Mouse (Mus musculus): ENCODE results near the gene Gjb4. TPM values are rescaled to one million over a fixed set of nuclear protein-coding genes. Genes with fewer than 3 reads are reported as not detected.

Gjb4 gene
- total and polyA plus RNA-seq, 2 experiments from 2014 or later, result not detected

DNA sequence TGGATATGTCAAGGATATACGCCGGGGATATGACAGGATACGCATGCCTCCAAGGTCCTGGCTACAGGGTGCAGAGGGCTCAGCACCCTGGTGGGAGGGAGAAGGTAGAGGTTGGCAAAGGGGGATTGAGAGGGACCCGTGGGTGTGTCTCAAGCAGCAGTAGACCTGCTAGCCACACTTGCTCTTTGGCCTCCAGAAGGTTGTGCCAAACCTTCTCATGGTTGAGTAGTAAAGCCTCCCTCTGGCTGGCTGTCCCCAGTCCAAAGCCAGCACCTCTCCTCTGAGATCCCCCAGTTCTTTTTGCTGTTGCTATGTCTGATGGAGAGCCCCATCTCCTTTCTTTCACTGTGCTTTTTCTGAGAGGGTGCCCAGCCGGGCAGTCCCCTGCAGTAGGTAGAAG, 28.6 kb downstream of the Gjb4 start:
- H3K9me3 ChIP-seq (ENCODE audit: low read length), result no peaks in the 10 kb centered on the region
- H3K4me2 ChIP-seq (ENCODE audit: low read depth, low read length), result no peak overlapping the region
- no peak overlapping the region for H3K4me3 ChIP-seq (ENCODE audit: low read length)
- ATAC-seq (no peak), DNase-seq (ENCODE audit: low spot score) (no peak)
- H3K27ac ChIP-seq, result no peak overlapping the region
- H3K36me3 ChIP-seq (ENCODE audit: insufficient read depth, low read length), result no peaks in the 10 kb centered on the region
- WGBS, result 90% methylated on average over 5 of the region's 5 CpGs
- no peak for TF ChIP-seq CTCF (IDR thresholded peaks at IDR 0.05; ENCODE audit: low read depth)
- H3K9ac ChIP-seq (replicated peaks; ENCODE audit: low read length), result no peak overlapping the region
- 0 out of 2 replicates have a peak, but pooled peaks cover 5% of the 10 kb centered on the region for H3K27me3 ChIP-seq (ENCODE audit: insufficient read depth, low read length)
- H3K4me1 ChIP-seq (ENCODE audit: insufficient read depth, low read length), result no peaks in the 10 kb centered on the region

DNA sequence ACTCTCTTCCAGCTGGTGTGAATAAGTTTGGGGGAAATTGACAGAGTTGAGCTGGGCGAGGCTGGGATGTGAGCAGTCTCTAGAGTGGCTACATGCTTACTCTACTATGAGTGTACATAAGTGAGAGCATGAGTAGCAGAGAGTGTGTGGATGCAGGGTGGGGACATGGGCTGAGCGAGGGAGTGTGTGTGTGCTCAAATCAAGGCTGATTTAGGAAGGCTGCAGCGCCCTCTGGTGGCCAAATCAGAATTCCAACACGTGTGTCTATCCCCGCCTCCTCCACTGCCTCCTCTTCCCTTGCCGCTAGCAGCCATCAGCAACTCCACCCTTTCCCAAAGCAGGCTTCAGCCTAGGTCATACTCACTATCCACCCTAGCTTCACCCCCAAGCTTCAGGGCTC, 29.1 kb downstream of the Gjb4 start:
- peak; percentile 85 for ATAC-seq
- H3K27ac ChIP-seq, result no peak overlapping the region
- H3K9me3 ChIP-seq (ENCODE audit: low read length), result no peaks in the 10 kb centered on the region
- H3K36me3 ChIP-seq (ENCODE audit: insufficient read depth, low read length), result no peaks in the 10 kb centered on the region
- TF ChIP-seq CTCF (IDR thresholded peaks at IDR 0.05; ENCODE audit: low read depth), result peak; percentile 98
- peak; percentile 96 for DNase-seq (ENCODE audit: low spot score)
- no peak overlapping the region for H3K4me2 ChIP-seq (ENCODE audit: low read depth, low read length)
- WGBS, result 10% methylated on average over 6 of the region's 6 CpGs
- no peak overlapping the region for H3K9ac ChIP-seq (replicated peaks; ENCODE audit: low read length)
- no peak overlapping the region for H3K4me3 ChIP-seq (ENCODE audit: low read length)
- H3K27me3 ChIP-seq (ENCODE audit: insufficient read depth, low read length), result no peaks in the 10 kb centered on the region
- no peaks in the 10 kb centered on the region for H3K4me1 ChIP-seq (ENCODE audit: insufficient read depth, low read length)

DNA sequence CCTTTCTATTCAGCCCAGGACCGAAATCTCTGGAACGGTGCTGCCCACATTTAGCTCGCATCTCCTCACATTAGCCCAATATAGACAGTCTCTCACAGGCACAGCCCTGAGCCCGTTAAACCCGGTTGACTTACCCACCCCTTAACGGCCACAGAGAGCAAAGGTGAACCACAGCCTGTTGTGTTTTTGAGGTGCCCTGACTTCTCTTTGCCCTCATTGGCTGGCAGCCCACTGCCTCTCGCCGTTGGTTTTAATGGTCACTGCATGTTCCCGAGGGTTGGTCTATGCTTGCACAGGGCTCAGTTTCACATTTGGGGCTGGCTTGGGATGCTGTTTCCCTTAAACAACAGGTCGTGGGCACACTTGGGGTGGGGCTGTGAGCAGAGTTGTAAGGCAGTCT, 29.6 kb downstream of the Gjb4 start:
- H3K9me3 ChIP-seq (ENCODE audit: low read length), result no peaks in the 10 kb centered on the region
- no peak overlapping the region for H3K4me2 ChIP-seq (ENCODE audit: low read depth, low read length)
- no peak for TF ChIP-seq CTCF (IDR thresholded peaks at IDR 0.05; ENCODE audit: low read depth)
- DNase-seq (ENCODE audit: low spot score) (no peak), ATAC-seq (no peak)
- no peaks in the 10 kb centered on the region for H3K27me3 ChIP-seq (ENCODE audit: insufficient read depth, low read length)
- whole genome bisulfite sequencing, result 75% methylated on average over 10 of the region's 10 CpGs
- no peak overlapping the region for H3K27ac ChIP-seq
- H3K4me3 ChIP-seq (ENCODE audit: low read length), result no peak overlapping the region
- no peak overlapping the region for H3K9ac ChIP-seq (replicated peaks; ENCODE audit: low read length)
- no peaks in the 10 kb centered on the region for H3K4me1 ChIP-seq (ENCODE audit: insufficient read depth, low read length)
- H3K36me3 ChIP-seq (ENCODE audit: insufficient read depth, low read length), result no peaks in the 10 kb centered on the region

DNA sequence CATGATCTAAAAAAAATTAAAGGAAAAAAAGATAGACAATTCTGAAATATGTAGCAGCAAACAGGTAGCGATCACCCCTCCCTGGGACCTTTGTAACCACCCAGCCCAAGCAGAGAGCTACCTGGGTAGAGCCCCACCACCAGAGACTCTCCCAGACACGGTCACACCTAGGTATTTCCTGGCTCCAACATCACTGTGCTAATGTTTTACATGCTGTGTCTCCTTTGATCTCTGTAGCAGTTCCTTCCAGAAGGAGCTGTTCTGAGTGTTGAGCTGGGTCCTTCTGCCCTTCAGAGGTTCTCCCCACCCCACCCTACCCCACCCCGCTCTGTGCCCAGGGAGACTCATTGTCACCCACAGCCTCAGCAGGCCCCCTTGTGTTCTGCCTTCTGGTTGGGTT, 30.2 kb downstream of the Gjb4 start:
- no peak for TF ChIP-seq CTCF (IDR thresholded peaks at IDR 0.05; ENCODE audit: low read depth)

DNA sequence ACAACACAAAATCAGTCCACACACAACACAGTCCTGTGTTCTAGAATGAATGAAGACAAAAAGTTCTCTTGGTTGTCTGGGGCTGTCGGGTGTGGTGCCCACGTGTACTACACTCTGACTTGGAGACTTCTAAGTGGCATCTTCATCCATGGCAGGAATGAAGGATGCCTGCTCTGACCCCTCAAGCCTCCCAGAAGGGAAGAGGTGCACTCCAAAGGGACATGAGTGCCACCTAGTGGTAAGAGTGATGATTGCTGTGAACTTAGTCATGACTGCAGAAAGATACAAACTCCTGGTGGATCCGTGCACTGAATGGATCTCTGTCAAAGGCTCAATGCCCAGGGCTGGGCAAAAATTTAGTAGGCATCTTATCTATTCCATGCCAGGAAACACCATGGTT, 34.3 kb downstream of the Gjb4 start:
- TF ChIP-seq CTCF (IDR thresholded peaks at IDR 0.05; ENCODE audit: low read depth), result peak; percentile 96
- Histone ChIP-seq H3K9ac (replicated peaks; ENCODE audit: low read length) (no peak overlapping the region), H3K27ac (no peak overlapping the region), H3K36me3 (ENCODE audit: insufficient read depth, low read length) (no peaks in the 10 kb centered on the region), H3K4me1 (ENCODE audit: insufficient read depth, low read length) (no peaks in the 10 kb centered on the region), H3K4me2 (ENCODE audit: low read depth, low read length) (no peak overlapping the region), H3K27me3 (ENCODE audit: insufficient read depth, low read length) (no peaks in the 10 kb centered on the region), H3K9me3 (ENCODE audit: low read length) (no peaks in the 10 kb centered on the region), H3K4me3 (ENCODE audit: low read length) (no peak overlapping the region)
- WGBS, result 5% methylated on average over 3 of the region's 3 CpGs
- ATAC-seq, result peak; percentile 66
- peak; percentile 89 for DNase-seq (ENCODE audit: low spot score)

More for the DNA sequence above, 30.2 kb downstream of the Gjb4 start:
- Histone ChIP-seq H3K9ac (replicated peaks; ENCODE audit: low read length) (no peak overlapping the region), H3K4me2 (ENCODE audit: low read depth, low read length) (no peak overlapping the region), H3K4me3 (ENCODE audit: low read length) (no peak overlapping the region), H3K27me3 (ENCODE audit: insufficient read depth, low read length) (no peaks in the 10 kb centered on the region), H3K9me3 (ENCODE audit: low read length) (no peaks in the 10 kb centered on the region), H3K27ac (no peak overlapping the region), H3K36me3 (ENCODE audit: insufficient read depth, low read length) (no peaks in the 10 kb centered on the region), H3K4me1 (ENCODE audit: insufficient read depth, low read length) (no peaks in the 10 kb centered on the region)
- WGBS, result 93% methylated on average over 3 of the region's 3 CpGs
- no peak for ATAC-seq
- no peak for DNase-seq (ENCODE audit: low spot score)

DNA sequence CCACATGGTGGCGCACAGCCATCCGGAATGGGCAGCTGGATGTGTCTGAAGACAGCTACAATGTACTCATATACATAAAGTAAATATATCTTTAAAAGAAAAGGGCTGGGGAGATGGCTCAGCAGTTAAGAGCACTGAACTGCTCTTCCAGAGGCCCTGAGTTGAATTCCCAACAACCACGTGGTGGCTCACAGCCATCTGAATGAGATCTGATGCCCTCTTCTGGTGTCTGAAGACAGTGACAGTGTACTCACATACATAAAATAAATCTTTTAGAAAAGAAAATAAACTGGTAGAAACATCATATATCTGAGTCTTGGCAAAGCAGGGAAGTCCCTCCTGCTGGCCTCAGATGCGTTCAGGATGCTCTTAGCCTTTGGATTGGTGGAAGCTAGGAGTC, 36.7 kb downstream of the Gjb4 start:
- peak; percentile 47 for DNase-seq (ENCODE audit: low spot score)

DNA sequence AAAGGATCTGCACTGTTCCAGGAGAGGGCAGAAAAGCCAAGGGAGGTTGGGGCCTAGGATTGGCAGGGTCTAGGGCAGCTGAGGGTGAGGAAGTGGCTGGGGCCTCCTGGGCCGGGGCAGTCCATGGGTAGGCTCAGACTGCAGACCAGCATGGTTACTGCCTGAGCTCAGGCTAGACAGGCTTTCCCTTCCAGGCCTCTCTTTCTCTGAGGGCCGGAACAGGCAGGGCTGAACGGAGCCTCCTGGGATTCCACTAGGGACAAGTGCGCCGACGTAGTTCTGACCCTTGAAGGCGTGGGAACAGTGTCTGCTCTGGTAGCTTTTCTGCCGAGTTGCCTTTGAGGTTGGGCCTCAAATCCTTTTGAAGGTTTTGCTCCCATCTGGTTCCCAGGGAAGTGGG, 38.1 kb downstream of the Gjb4 start:
- 89% methylated on average over 8 of the region's 8 CpGs for WGBS
- no peak for ATAC-seq
- Histone ChIP-seq H3K36me3 (ENCODE audit: insufficient read depth, low read length) (no peaks in the 10 kb centered on the region), H3K4me2 (ENCODE audit: low read depth, low read length) (no peak overlapping the region), H3K9ac (replicated peaks; ENCODE audit: low read length) (no peak overlapping the region), H3K27ac (no peak overlapping the region), H3K4me1 (ENCODE audit: insufficient read depth, low read length) (no peaks in the 10 kb centered on the region), H3K9me3 (ENCODE audit: low read length) (no peaks in the 10 kb centered on the region), H3K4me3 (ENCODE audit: low read length) (no peak overlapping the region), H3K27me3 (ENCODE audit: insufficient read depth, low read length) (no peaks in the 10 kb centered on the region)
- no peak for TF ChIP-seq CTCF (IDR thresholded peaks at IDR 0.05; ENCODE audit: low read depth)
- DNase-seq (ENCODE audit: low spot score), result no peak

More for the DNA sequence above, 36.7 kb downstream of the Gjb4 start:
- WGBS, result 57% methylated on average over 4 of the region's 4 CpGs
- Histone ChIP-seq H3K9me3 (ENCODE audit: low read length) (no peaks in the 10 kb centered on the region), H3K4me1 (ENCODE audit: insufficient read depth, low read length) (no peaks in the 10 kb centered on the region), H3K36me3 (ENCODE audit: insufficient read depth, low read length) (no peaks in the 10 kb centered on the region), H3K9ac (replicated peaks; ENCODE audit: low read length) (no peak overlapping the region), H3K27ac (no peak overlapping the region), H3K4me2 (ENCODE audit: low read depth, low read length) (no peak overlapping the region), H3K4me3 (ENCODE audit: low read length) (no peak overlapping the region), H3K27me3 (ENCODE audit: insufficient read depth, low read length) (no peaks in the 10 kb centered on the region)
- no peak for ATAC-seq
- peak; percentile 50 for TF ChIP-seq CTCF (IDR thresholded peaks at IDR 0.05; ENCODE audit: low read depth)

Data from hindbrain, postnatal 0 days (tissue).